Mouse (Mus musculus) midbrain, embryonic 11.5 days (tissue): ENCODE data around the gene Mgat5. TPM values are rescaled to one million over a fixed set of nuclear protein-coding genes. Genes with fewer than 3 reads are reported as not detected.

Experiments
- ATAC-seq: fragments of 200-750 bp; cut with Nextera tagmentation; 2 replicates; pipeline ENCODE4 v1.8.0; 2017; ENCODE audit warnings: moderate TSS enrichment, moderate library complexity; ENCODE audit not compliant: low FRiP score
- DNase-seq: peaks from one replicate; pipeline ENCODE4 v3.0.0; 2015; ENCODE audit warnings: low spot score; ENCODE audit errors: missing footprints
- H3K27ac ChIP-seq: fragments of 300-500 bp; sonication (generic); 2 replicates; pipeline ENCODE4 v1.5.1; 2014; ENCODE audit warnings: low read depth, low read length
- H3K27me3 ChIP-seq: fragments of 300-500 bp; sonication (generic); 2 replicates; pipeline ENCODE4 v1.6.1; 2014; ENCODE audit warnings: mild to moderate bottlenecking, low read length, moderate library complexity, mixed read lengths; ENCODE audit not compliant: control insufficient read depth, insufficient read depth
- H3K36me3 ChIP-seq: fragments of 300-500 bp; sonication (generic); 2 replicates; pipeline ENCODE4 v1.6.1; 2014; ENCODE audit warnings: mild to moderate bottlenecking, low read length, moderate library complexity, mixed read lengths; ENCODE audit not compliant: control insufficient read depth, insufficient read depth
- H3K4me1 ChIP-seq: fragments of 300-500 bp; sonication (generic); 2 replicates; pipeline ENCODE4 v1.6.1; 2014; ENCODE audit warnings: low read length; ENCODE audit not compliant: control insufficient read depth, insufficient read depth
- H3K4me2 ChIP-seq: fragments of 300-500 bp; sonication (generic); 2 replicates; pipeline ENCODE4 v1.6.1; 2014; ENCODE audit warnings: mild to moderate bottlenecking, moderate library complexity
- H3K4me3 ChIP-seq: fragments of 300-500 bp; sonication (generic); 2 replicates; pipeline ENCODE4 v1.5.1; 2014; ENCODE audit warnings: low read depth, low read length
- H3K9ac ChIP-seq: fragments of 300-500 bp; sonication (generic); 2 replicates; pipeline ENCODE4 v1.6.1; 2014; ENCODE audit warnings: low read length
- H3K9me3 ChIP-seq: fragments of 300-500 bp; sonication (generic); 2 replicates; pipeline ENCODE4 v1.6.1; 2016; ENCODE audit warnings: low read length; ENCODE audit not compliant: control insufficient read depth
- WGBS: fragments of 180-500 bp; shearing (Covaris S2); extraction: QIAGEN DNeasy Blood & Tissue Kit; methylation state at CpG from one replicate; pipeline ENCODE4 v1.1.7; 2014; 5-methylcytosine and 5-hydroxymethylcytosine counted together
- polyA plus RNA-seq: library from polyadenylated mRNA; unstranded; fragments of >200 nt; fragmentation: Nextera tagmentation; extraction: Ambion mirVana; gene quantifications from 2 replicates; pipeline ENCODE4 v1.2.1, GENCODE M21; 2014

The Mgat5 gene
- polyA plus RNA-seq, 1 experiment from 2014 or later = 6.9 TPM

DNA sequence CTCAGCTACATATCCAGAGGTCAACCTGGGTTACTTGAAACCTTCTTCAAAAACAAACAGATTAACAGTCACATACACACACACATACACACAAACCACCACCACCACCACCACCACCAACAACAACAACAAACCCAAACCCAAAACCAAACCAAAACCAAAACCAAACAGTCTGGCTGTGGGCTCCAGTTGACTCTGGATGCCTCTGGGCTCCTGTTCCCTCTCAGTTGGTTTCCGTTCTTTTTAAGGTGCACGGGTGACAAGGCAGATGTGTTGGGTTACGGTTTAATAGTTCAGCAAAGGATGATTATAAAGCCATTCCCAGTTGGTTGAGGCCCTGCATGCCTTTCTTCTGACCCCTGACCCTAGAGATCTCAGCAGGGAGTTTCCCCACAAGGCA lies 8.6 kb downstream of the Mgat5 start:
- H3K9me3 ChIP-seq = no peaks in the 10 kb centered on the region
- DNase-seq = no peak
- no peak overlapping the region for H3K4me2 ChIP-seq
- H3K9ac ChIP-seq = no peak overlapping the region
- ATAC-seq = no peak
- no peaks in the 10 kb centered on the region for H3K4me1 ChIP-seq
- no peaks in the 10 kb centered on the region for H3K27me3 ChIP-seq
- H3K36me3 ChIP-seq = no peaks in the 10 kb centered on the region
- no peak overlapping the region for H3K4me3 ChIP-seq
- no peak overlapping the region for H3K27ac ChIP-seq
- WGBS = 37% methylated on average over 3 of the region's 3 CpGs

DNA sequence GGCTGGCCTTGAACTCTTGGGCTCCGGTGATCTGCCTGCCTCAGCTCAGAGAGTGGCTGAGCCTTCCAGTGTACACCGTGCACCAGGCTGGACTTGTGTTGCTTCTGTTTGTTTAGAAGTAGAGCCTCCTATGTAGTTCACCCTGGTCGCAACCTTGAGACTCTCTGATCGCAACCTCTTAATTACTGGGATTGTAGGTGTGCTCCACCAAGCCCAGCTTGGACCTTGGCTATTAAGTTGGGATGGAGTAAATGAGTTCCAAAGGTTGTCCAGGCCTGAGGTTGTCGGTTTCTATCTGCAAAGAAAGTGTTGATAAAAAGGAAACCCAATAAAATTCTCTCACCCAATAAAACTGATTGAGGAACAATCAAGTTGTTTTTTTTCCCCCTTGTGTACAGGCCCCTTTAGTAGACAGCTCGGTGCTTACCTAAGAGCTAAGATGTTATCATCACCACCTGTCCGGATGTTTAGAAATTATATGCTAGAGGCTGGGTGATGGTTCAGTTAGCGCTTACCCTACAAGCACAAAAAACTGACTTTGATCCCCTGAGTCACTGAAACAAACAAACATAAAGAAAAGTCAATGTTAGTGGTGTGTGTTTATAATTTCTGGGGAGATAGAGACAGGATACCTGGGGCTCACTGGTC lies 9.9 kb downstream of the Mgat5 start:
- Histone ChIP-seq H3K36me3 (no peaks in the 10 kb centered on the region), H3K4me1 (no peaks in the 10 kb centered on the region), H3K4me3 (no peak overlapping the region), H3K9me3 (no peaks in the 10 kb centered on the region), H3K4me2 (no peak overlapping the region), H3K27me3 (no peaks in the 10 kb centered on the region), H3K27ac (no peak overlapping the region), H3K9ac (no peak overlapping the region)
- ATAC-seq (no peak), DNase-seq (no peak)
- WGBS = 88% methylated on average over 8 of the region's 8 CpGs

- no peaks in the 10 kb centered on the region for H3K9me3 ChIP-seq
- WGBS = 53% methylated on average over 2 of the region's 2 CpGs
- no peak overlapping the region for H3K9ac ChIP-seq
- ATAC-seq = no peak
- no peaks in the 10 kb centered on the region for H3K27me3 ChIP-seq
- H3K4me1 ChIP-seq = no peaks in the 10 kb centered on the region
- H3K4me2 ChIP-seq = no peak overlapping the region
- H3K27ac ChIP-seq = no peak overlapping the region
- DNase-seq = no peak
- no peaks in the 10 kb centered on the region for H3K36me3 ChIP-seq
- H3K4me3 ChIP-seq = no peak overlapping the region
These were observed 12.2 kb downstream of the Mgat5 start for GRCm38 (mm10) chr1:127216979-127217378.

GRCm38 (mm10) chr1:127217665-127218064 lies 12.8 kb downstream of the Mgat5 start:
- DNase-seq (no peak), ATAC-seq (no peak)
- WGBS = 80% methylated on average over 4 of the region's 4 CpGs
- Histone ChIP-seq H3K27ac (no peak overlapping the region), H3K4me3 (no peak overlapping the region), H3K4me1 (no peaks in the 10 kb centered on the region), H3K27me3 (no peaks in the 10 kb centered on the region), H3K4me2 (no peak overlapping the region), H3K36me3 (no peaks in the 10 kb centered on the region), H3K9ac (no peak overlapping the region), H3K9me3 (no peaks in the 10 kb centered on the region)

GRCm38 (mm10) chr1:127218182-127218581 lies 13.4 kb downstream of the Mgat5 start:
- Histone ChIP-seq H3K4me3 (no peak overlapping the region), H3K9ac (no peak overlapping the region), H3K36me3 (no peaks in the 10 kb centered on the region), H3K9me3 (no peaks in the 10 kb centered on the region), H3K4me1 (no peaks in the 10 kb centered on the region), H3K4me2 (no peak overlapping the region), H3K27ac (no peak overlapping the region), H3K27me3 (no peaks in the 10 kb centered on the region)
- 86% methylated on average over 7 of the region's 7 CpGs for WGBS
- no peak for ATAC-seq
- DNase-seq = no peak

DNA sequence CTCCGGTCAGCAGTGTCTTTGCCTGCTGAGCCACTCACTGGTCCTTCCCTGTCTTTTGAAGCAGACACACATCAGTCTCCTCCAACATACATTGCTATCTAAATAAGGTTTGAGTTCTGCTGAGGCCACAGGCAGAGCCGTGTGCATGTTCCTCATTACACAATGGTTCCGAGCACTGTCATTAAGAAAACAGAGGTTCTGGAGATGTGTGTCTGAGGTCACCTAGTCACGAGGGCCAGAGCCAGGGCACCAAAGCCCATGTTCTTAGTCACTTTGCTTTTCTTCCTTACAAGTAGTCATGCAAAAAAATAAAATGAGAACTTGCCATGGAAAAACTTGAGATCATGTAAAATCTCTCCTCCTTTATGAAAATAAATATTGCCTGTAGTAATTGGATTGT lies 14.3 kb downstream of the Mgat5 start:
- H3K9me3 ChIP-seq = no peaks in the 10 kb centered on the region
- H3K36me3 ChIP-seq = no peaks in the 10 kb centered on the region
- no peak overlapping the region for H3K4me2 ChIP-seq
- H3K4me1 ChIP-seq = no peaks in the 10 kb centered on the region
- 87% methylated on average over 4 of the region's 4 CpGs for WGBS
- H3K27ac ChIP-seq = no peak overlapping the region
- no peak for DNase-seq
- H3K9ac ChIP-seq = no peak overlapping the region
- no peak overlapping the region for H3K4me3 ChIP-seq
- ATAC-seq = no peak
- no peaks in the 10 kb centered on the region for H3K27me3 ChIP-seq

GRCm38 (mm10) chr1:127219621-127220020 lies 14.8 kb downstream of the Mgat5 start:
- Histone ChIP-seq H3K9me3 (no peaks in the 10 kb centered on the region), H3K27ac (no peak overlapping the region), H3K4me1 (no peaks in the 10 kb centered on the region), H3K4me3 (no peak overlapping the region), H3K27me3 (no peaks in the 10 kb centered on the region), H3K36me3 (no peaks in the 10 kb centered on the region), H3K9ac (no peak overlapping the region), H3K4me2 (no peak overlapping the region)
- WGBS = 88% methylated on average over 4 of the region's 4 CpGs
- no peak for DNase-seq
- ATAC-seq = no peak

DNA sequence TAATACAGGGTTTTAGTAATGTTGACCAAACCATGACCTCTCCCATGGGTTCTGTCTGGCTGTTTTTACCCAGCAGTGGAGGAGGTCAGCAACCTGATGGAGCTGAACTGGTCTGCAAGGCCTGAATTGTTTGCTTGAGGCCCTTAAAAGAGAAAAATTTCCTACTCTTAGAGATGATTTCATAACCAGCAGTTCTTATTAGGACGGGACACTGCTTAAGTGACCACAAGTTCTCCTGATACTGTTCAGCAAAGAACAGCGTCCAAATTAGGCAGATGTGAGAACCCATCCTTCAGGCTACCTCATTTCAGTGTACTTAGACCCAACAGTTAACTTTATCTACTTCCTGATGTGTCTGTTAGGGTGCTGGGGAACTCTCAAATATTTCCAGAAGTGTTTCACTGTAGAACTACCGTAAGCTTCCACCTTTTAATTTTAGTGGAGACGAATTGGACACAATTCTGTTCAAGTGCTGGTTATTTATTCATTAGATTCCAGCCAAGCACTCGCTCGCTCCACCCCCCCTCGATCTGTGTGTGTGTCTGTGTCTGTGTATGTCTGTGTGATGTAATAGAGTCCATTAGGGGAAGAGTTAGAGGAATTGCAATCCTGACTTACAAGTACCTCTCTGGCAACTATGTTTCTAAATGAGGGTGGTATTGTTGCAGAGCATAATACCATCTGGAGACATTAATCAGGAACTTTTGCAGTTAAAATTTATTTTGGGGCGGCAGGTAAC lies 17.4 kb downstream of the Mgat5 start:
- no peak overlapping the region for H3K27ac ChIP-seq
- H3K36me3 ChIP-seq = no peaks in the 10 kb centered on the region
- no peak overlapping the region for H3K9ac ChIP-seq
- H3K4me2 ChIP-seq = no peak overlapping the region
- 92% methylated on average over 8 of the region's 8 CpGs for WGBS
- H3K27me3 ChIP-seq = no peaks in the 10 kb centered on the region
- H3K4me3 ChIP-seq = no peak overlapping the region
- H3K9me3 ChIP-seq = no peaks in the 10 kb centered on the region
- ATAC-seq = no peak
- no peaks in the 10 kb centered on the region for H3K4me1 ChIP-seq
- DNase-seq = no peak

DNA sequence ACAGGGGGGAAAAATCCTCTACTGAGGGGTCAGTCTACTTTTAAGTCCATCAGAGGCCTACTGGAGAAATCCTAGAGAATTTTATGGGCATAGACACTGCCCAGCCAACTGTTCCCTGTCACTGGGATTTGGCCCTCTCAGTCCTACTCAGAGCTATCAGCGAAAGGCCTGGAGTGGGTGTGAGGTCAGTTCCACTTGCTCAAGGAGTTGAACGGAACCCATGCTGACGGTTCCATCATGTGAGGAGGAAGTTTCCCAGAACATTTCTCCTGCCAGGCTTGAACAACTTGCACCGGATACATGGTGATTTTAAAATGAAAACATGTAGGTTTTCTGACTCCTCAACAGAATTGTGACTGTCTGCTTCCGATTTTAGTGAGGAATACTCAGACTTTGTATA lies 20.2 kb downstream of the Mgat5 start:
- no peak overlapping the region for H3K27ac ChIP-seq
- H3K9me3 ChIP-seq = no peaks in the 10 kb centered on the region
- no peaks in the 10 kb centered on the region for H3K36me3 ChIP-seq
- H3K4me2 ChIP-seq = no peak overlapping the region
- H3K27me3 ChIP-seq = no peaks in the 10 kb centered on the region
- DNase-seq = no peak
- H3K4me3 ChIP-seq = no peak overlapping the region
- no peak for ATAC-seq
- no peak overlapping the region for H3K9ac ChIP-seq
- 88% methylated on average over 5 of the region's 5 CpGs for WGBS
- no peaks in the 10 kb centered on the region for H3K4me1 ChIP-seq
